Mouse (Mus musculus) erythroblast, adult 5-6 weeks (primary cell): ENCODE measurements around the gene Nr4a1. TPM values are rescaled to one million over a fixed set of nuclear protein-coding genes. Genes with fewer than 3 reads are reported as not detected.

Experiments
- ATAC-seq: replicated peaks from 2 replicates; pipeline ENCODE4 v1.8.0; 2016; ENCODE audit warnings: moderate number of reproducible peaks, mild to moderate bottlenecking, moderate TSS enrichment, inconsistent platforms; ENCODE audit not compliant: poor library complexity, low FRiP score, severe bottlenecking
- total RNA-seq, 2 experiments: library from RNA; stranded (forward) in 1 of 2; stranded (reverse) in 1 of 2; fragments of 150-400 nt in 1 of 2; fragments of 200-764, 138-1000 nt in 1 of 2; gene quantifications; 2 replicates each; pipeline versions ENCODE4 v1.2.3 to v1.2.4; 2015 to 2017; ENCODE audit warnings: low replicate concordance in 2 of 2

The Nr4a1 gene
- total RNA-seq, 2 experiments from 2014 or later = 3.3 to 15.7 TPM

GRCm38 (mm10) chr15:101306459-101306858 lies 52.4 kb downstream of the Nr4a1 start:
- ATAC-seq = no peak

GRCm38 (mm10) chr15:101308440-101309348 lies 54.6 kb downstream of the Nr4a1 start:
- ATAC-seq = no peak

- no peak for ATAC-seq
These were observed 55.4 kb downstream of the Nr4a1 start for GRCm38 (mm10) chr15:101309493-101309892.

GRCm38 (mm10) chr15:101311087-101311770 lies 57.2 kb downstream of the Nr4a1 start:
- no peak for ATAC-seq

- no peak for ATAC-seq
These were observed 57.9 kb downstream of the Nr4a1 start for GRCm38 (mm10) chr15:101312006-101312405.

GRCm38 (mm10) chr15:101315378-101315777 lies 61.3 kb downstream of the Nr4a1 start:
- ATAC-seq = no peak

GRCm38 (mm10) chr15:101315832-101316231 lies 61.8 kb downstream of the Nr4a1 start:
- peak; percentile 78 for ATAC-seq

GRCm38 (mm10) chr15:101316279-101316912 lies 62.3 kb downstream of the Nr4a1 start:
- ATAC-seq = no peak

- ATAC-seq = no peak
These were observed 63.1 kb downstream of the Nr4a1 start for GRCm38 (mm10) chr15:101316913-101317813.

GRCm38 (mm10) chr15:101317814-101318500 lies 63.9 kb downstream of the Nr4a1 start:
- no peak for ATAC-seq

GRCm38 (mm10) chr15:101318889-101319765 lies 65.1 kb downstream of the Nr4a1 start:
- ATAC-seq = no peak

- no peak for ATAC-seq
These were observed 66.0 kb downstream of the Nr4a1 start for GRCm38 (mm10) chr15:101320010-101320617.

GRCm38 (mm10) chr15:101320618-101321041 lies 66.6 kb downstream of the Nr4a1 start:
- ATAC-seq = no peak

- ATAC-seq = no peak
These were observed 67.1 kb downstream of the Nr4a1 start for GRCm38 (mm10) chr15:101321126-101321525.

GRCm38 (mm10) chr15:101322106-101322505 lies 68.0 kb downstream of the Nr4a1 start:
- ATAC-seq = no peak

- ATAC-seq = no peak
These were observed 68.6 kb downstream of the Nr4a1 start for GRCm38 (mm10) chr15:101322640-101323039.

- ATAC-seq = no peak
These were observed 69.4 kb downstream of the Nr4a1 start for GRCm38 (mm10) chr15:101323511-101323910.
